Mouse (Mus musculus): Measurements from ENCODE around the gene D1Ertd622e.
"Not testable (repeated sequence)": the region's sequence is repeated elsewhere in the genome, so short reads cannot be mapped to it uniquely, and the experiment has no call there.

The D1Ertd622e gene

DNA sequence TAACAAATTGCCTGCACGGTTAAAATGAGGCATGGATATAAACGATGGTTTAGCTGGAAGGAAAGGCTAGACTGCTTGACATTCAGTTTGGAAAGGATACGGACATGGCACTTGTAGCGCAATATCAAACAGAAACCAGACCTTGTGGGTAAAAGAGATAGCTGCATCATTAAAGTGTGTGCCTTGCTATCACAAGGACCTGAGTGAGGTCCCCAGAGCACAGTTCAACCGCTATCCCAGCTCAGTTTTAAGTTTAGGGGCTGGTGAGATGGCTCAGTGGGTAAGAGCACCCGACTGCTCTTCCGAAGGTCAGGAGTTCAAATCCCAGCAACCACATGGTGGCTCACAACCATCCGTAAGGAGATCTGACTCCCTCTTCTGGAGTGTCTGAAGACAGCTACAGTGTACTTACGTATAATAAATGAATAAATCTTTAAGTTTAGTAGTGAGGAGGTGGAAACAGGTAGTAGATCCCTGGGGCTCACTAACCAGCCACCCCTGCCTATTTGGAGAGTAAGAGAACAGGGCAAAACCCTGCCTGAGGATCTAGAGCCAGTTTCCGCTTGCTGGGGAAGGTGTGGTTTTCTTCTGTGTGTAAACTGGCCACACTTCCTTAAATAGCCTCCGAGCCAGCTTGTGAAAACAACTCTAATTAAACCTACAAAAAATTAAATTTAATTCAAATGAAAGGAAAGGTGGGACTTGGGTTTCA is 29.2 kb downstream of the D1Ertd622e start:
- DNase-seq (ENCODE audit: low spot score in 2 of 2) = no peak

- no peak for DNase-seq (ENCODE audit: low spot score in 2 of 2)
Measured at GRCm38 (mm10) chr1:97631843-97632470, 29.9 kb downstream of the D1Ertd622e start.

GRCm38 (mm10) chr1:97630146-97630545 is 31.7 kb downstream of the D1Ertd622e start:
- DNase-seq (ENCODE audit: low spot score in 2 of 2) = no peak

DNA sequence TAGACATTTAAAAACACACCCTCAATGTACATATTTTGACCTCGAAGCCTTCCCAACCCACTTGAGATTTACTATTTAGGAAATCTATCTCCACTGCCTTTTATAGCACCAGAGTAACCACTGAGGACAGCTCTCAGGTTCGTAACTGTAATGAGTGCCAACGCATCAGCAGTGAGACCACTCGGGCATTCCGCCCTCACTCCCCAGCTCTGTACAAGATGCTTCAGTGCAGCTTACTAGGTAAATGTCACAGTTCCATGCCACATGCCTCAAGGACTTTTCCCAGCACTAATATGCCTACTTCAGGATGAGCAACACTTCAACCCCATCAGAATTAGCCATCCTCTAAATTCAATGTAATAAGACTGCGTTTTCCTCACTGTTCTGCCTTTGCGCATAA is 33.0 kb downstream of the D1Ertd622e start:
- DNase-seq (ENCODE audit: low spot score in 2 of 2) = no peak

DNA sequence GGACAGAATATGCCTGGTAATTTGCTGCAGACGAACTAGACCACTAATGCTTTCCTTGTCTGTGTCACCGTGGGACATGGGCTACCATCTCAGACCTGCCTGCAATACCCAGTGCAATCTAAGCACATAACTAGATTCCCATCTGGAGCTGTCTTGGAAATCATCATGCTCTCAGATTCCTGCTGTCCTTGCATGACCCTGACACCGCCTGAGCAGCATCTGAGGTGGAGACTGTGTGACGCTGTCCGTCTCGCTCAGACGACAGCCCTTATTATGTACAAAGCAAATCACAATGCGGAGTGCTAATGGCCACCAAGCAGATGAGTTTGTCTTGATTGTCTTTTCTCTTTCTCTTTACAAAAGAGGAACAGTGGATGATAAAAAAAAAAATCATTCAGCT is 33.9 kb downstream of the D1Ertd622e start:
- no peak for DNase-seq (ENCODE audit: low spot score in 2 of 2)

GRCm38 (mm10) chr1:97625427-97625826 is 36.4 kb downstream of the D1Ertd622e start:
- DNase-seq (ENCODE audit: low spot score in 2 of 2) = no peak

- DNase-seq (ENCODE audit: low spot score in 2 of 2) = no peak
Measured at GRCm38 (mm10) chr1:97624386-97624785, 37.5 kb downstream of the D1Ertd622e start.

DNA sequence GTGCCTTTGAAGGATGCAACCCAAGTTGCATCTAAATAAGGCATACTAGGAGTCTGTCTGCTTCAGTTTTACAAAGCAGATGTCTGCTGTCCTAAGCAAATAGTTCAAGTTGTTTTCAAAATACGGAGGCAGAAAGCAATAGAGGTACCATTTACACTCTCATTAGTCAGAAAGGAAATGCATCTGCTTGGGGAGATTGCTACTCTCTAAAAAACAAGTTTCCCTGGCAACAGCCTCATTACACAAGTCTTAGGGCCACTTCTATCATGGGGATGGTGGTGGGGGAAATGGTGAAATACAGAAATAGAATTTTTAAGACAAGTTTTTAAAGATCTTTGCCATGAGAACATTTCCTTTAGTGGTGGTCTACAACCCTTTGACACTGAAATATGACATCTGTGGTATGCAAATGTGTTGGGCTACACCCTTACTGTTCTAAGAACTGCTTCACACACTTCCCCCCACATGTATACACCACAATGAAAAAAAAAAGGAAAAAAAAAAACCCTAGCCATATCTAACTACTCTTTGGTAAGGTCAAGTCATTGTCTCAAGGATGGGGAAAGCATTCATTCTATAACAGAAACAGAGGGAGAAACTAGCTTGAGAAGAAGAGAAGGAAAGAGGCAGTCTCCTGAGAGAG is 38.5 kb downstream of the D1Ertd622e start:
- no peak for DNase-seq (ENCODE audit: low spot score in 2 of 2)

GRCm38 (mm10) chr1:97622574-97623208 is 39.2 kb downstream of the D1Ertd622e start:
- no peak for DNase-seq (ENCODE audit: low spot score in 2 of 2)

- no peak for DNase-seq (ENCODE audit: low spot score in 2 of 2)
Measured at GRCm38 (mm10) chr1:97619621-97620320, 42.1 kb downstream of the D1Ertd622e start.

DNA sequence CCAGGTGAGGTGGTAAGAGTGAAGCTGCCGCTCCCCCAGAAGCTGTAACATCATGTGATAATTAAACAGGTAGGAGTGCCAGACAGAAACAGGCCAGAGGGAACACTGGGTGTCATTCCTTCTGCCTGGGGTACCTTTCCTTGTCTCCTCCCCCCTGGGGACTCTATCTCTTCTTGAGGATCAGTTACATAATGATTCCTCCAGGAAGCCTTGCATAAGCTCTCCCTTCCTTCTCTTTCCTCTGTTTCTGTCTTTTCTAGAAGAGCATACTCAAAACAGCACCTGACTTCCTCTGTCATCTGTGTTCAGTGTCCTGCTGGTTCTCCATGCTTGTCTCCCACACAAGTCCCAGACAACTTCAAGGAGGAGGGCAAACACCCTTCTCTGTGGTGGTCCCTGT is 46.3 kb downstream of the D1Ertd622e start:
- no peak for DNase-seq (ENCODE audit: low spot score in 2 of 2)

- DNase-seq (ENCODE audit: low spot score in 2 of 2) = no peak
Measured at GRCm38 (mm10) chr1:97614531-97615462, 47.1 kb downstream of the D1Ertd622e start.

DNA sequence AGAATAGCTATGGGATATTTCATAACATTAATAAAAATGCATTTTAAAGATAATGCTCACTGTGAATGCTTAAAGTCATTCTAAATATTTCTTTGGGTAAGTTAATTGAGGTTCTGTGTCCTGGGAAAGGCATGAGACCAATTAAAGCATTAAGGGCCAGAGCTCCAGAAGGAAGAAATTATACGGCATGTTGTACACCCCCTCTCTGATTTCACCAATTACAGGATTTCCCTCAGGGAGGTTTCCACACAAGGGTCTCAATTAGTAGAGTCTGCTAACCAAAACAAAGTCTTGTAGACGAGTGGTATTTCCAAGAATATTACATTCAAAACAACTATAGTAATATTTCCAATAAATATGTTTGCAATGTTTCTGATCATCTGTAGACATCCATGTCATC is 50.1 kb downstream of the D1Ertd622e start:
- DNase-seq (ENCODE audit: low spot score in 2 of 2) = no peak

DNA sequence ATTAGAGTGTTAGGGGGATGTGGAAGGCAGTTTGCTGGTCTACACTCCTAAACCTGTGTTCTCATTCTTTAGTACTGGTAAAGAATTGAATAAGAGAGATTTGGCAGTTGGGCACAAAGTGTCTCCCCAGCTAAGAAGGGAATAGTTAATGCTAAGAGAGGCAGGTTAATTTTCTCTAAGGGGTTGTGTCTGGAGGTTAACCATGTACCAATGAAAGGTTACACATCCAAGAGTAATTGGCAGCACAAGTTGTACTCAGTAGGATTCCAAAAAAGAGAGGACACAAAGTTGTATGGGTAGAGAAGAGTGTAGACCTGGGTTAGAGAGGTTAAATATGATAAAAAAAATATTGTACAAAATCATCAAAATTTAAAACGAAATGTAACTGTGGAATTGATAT is 58.5 kb downstream of the D1Ertd622e start:
- no peak for DNase-seq (ENCODE audit: low spot score in 2 of 2)

- no peak for DNase-seq (ENCODE audit: low spot score in 2 of 2)
Measured at GRCm38 (mm10) chr1:97600371-97600770, 61.5 kb downstream of the D1Ertd622e start.

GRCm38 (mm10) chr1:97599101-97599500 is 62.8 kb downstream of the D1Ertd622e start:
- no peak for DNase-seq (ENCODE audit: low spot score in 2 of 2)

- no peak for DNase-seq (ENCODE audit: low spot score in 2 of 2)
Measured at GRCm38 (mm10) chr1:97588561-97588960, 73.3 kb downstream of the D1Ertd622e start.

DNA sequence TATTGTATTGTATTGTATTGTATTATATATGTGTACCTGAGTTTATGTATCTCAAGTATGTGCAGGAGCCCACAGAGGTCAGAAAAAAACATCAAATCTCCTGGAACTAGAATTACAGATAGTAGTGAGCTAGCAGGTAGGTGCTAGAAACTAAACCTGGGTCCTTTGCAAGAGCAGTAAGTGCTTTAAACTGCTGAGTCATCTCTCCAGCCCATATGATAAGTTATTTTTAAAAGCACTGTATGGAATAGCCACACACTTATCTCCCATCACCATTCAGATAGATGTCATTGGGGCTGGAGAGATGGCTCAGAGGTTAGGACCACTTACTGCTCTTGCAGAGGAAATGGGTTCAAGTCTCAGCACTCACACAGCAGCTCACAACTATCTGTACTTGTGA is 76.8 kb downstream of the D1Ertd622e start:
- no peak for DNase-seq (ENCODE audit: low spot score in 2 of 2)

- no peak for DNase-seq (ENCODE audit: low spot score in 2 of 2)
Measured at GRCm38 (mm10) chr1:97584171-97584570, 77.7 kb downstream of the D1Ertd622e start.

GRCm38 (mm10) chr1:97583085-97583484 is 78.8 kb downstream of the D1Ertd622e start:
- DNase-seq (ENCODE audit: low spot score in 2 of 2) = no peak

GRCm38 (mm10) chr1:97580680-97581079 is 81.2 kb downstream of the D1Ertd622e start:
- not testable (repeated sequence) for DNase-seq (ENCODE audit: low spot score in 2 of 2)

Measured in frontal cortex, postnatal 36 days (tissue).